Mouse (Mus musculus): Measurements from ENCODE around the gene Ccdc85c. TPM values are rescaled to one million over a fixed set of nuclear protein-coding genes. Genes with fewer than 3 reads are reported as not detected.

Gene Ccdc85c
- total and polyA plus RNA-seq, 3 experiments: 14.0 to 32.4 (median 15.2) TPM

- no peak for TF ChIP-seq E2F4 (IDR thresholded peaks at IDR 0.05; ENCODE audit: insufficient replicate concordance, low read depth, low read length)
- no peak for TF ChIP-seq POLR2A (IDR thresholded peaks at IDR 0.05; ENCODE audit: low read depth, low read length)
- no peak for TF ChIP-seq ZMIZ1 (IDR thresholded peaks at IDR 0.05; ENCODE audit: low read depth, low read length)
- no peak for TF ChIP-seq TBP (conservative IDR thresholded peaks at IDR 0.05; ENCODE audit: low read depth, low read length)
- no peak for TF ChIP-seq CHD1 (IDR thresholded peaks at IDR 0.05; ENCODE audit: low read depth, low read length)
- TF ChIP-seq NELFE (IDR thresholded peaks at IDR 0.05; ENCODE audit: low read depth, low read length): no peak
- dilution Hi-C loops (cut with MboI; ENCODE audit: extremely low pct_ligation_motif_present, extremely low pct_unique_long_range_greater_than_20kb, low sequenced_read_pairs) (no loop called here), in situ Hi-C loops (cut with MboI; ENCODE audit: low pct_ligation_motif_present, low pct_unique_long_range_greater_than_20kb, low sequenced_read_pairs) (no loop called here)
- peaks cover 33% of the 10 kb centered on the region for H3K27me3 ChIP-seq (replicated peaks)
- no peak overlapping the region for H3K9ac ChIP-seq (ENCODE audit: insufficient read depth, low read depth)
- H3K4me1 ChIP-seq (ENCODE audit: control insufficient read depth in 1 of 2, insufficient read depth in 2 of 2): peaks cover 0 to 23% of the 10 kb centered on the region in 2 experiments; a peak in 2 of 4 replicates
- no peaks in the 10 kb centered on the region for H3K79me2 ChIP-seq (replicated peaks; ENCODE audit: control insufficient read depth, extremely low read depth, insufficient read depth, poor library complexity, severe bottlenecking)
- no peaks in the 10 kb centered on the region for H3K36me3 ChIP-seq (replicated peaks in 1 of 2; ENCODE audit: control insufficient read depth in 1 of 2, insufficient read depth in 1 of 2, low read length in 1 of 2)
- H3K4me3 ChIP-seq (replicated peaks in 1 of 3; ENCODE audit: low read depth in 2 of 3, low read length in 2 of 3, poor library complexity in 1 of 3): no peak overlapping the region
- no peak overlapping the region for H3K27ac ChIP-seq (ENCODE audit: insufficient read depth, low read depth)
- H3K9me3 ChIP-seq (replicated peaks; ENCODE audit: low read length): peaks cover 7% of the 10 kb centered on the region
- no peak overlapping the region for H3K4me2 ChIP-seq (ENCODE audit: insufficient read depth, low read depth, poor library complexity, severe bottlenecking)
- no peak for DNase-seq (ENCODE audit: extremely low read depth)
Observed at GRCm38 (mm10) chr12:108311741-108312290, 36.6 kb upstream of the Ccdc85c start.

- Histone ChIP-seq H3K36me3 (replicated peaks in 1 of 2; ENCODE audit: control insufficient read depth in 1 of 2, insufficient read depth in 1 of 2, low read length in 1 of 2) (no peaks in the 10 kb centered on the region), H3K27me3 (replicated peaks) (peaks cover 35% of the 10 kb centered on the region)
- in situ Hi-C loops (cut with MboI; ENCODE audit: low pct_ligation_motif_present, low pct_unique_long_range_greater_than_20kb, low sequenced_read_pairs): no loop called here
Observed at GRCm38 (mm10) chr12:108310456-108311027, 35.3 kb upstream of the Ccdc85c start.

More at GRCm38 (mm10) chr12:108310456-108311027, 35.3 kb upstream of the Ccdc85c start:
- no peaks in the 10 kb centered on the region for H3K79me2 ChIP-seq (replicated peaks; ENCODE audit: control insufficient read depth, extremely low read depth, insufficient read depth, poor library complexity, severe bottlenecking)
- H3K4me1 ChIP-seq (ENCODE audit: control insufficient read depth in 1 of 2, insufficient read depth in 2 of 2): peaks cover 0 to 23% of the 10 kb centered on the region in 2 experiments; a peak in 2 of 4 replicates
- peaks cover 7% of the 10 kb centered on the region for H3K9me3 ChIP-seq (replicated peaks; ENCODE audit: low read length)
- DNase-seq (ENCODE audit: extremely low read depth): peak; percentile 49
- no peak overlapping the region for H3K4me2 ChIP-seq (ENCODE audit: insufficient read depth, low read depth, poor library complexity, severe bottlenecking)
- H3K4me3 ChIP-seq (replicated peaks in 1 of 3; ENCODE audit: low read depth in 2 of 3, low read length in 2 of 3, poor library complexity in 1 of 3): no peak overlapping the region
- H3K27ac ChIP-seq (ENCODE audit: insufficient read depth, low read depth): no peak overlapping the region
- TF ChIP-seq ZMIZ1 (IDR thresholded peaks at IDR 0.05; ENCODE audit: low read depth, low read length) (no peak), MAX (IDR thresholded peaks at IDR 0.05; ENCODE audit: low read length) (no peak), MEF2A (IDR thresholded peaks at IDR 0.05; ENCODE audit: borderline replicate concordance, low read depth, low read length) (no peak), PAX5 (IDR thresholded peaks at IDR 0.05; ENCODE audit: low read length) (no peak), EP300 (IDR thresholded peaks at IDR 0.05; ENCODE audit: low read length) (no peak), USF1 (IDR thresholded peaks at IDR 0.05; ENCODE audit: low read depth, low read length) (no peak), RAD21 (IDR thresholded peaks at IDR 0.05; ENCODE audit: low read depth, low read length) (no peak), POLR2AphosphoS2 (IDR thresholded peaks at IDR 0.05; ENCODE audit: low read depth, low read length) (no peak), ETS1 (conservative IDR thresholded peaks at IDR 0.05; ENCODE audit: low read depth, low read length) (no peak), HCFC1 (IDR thresholded peaks at IDR 0.05; ENCODE audit: low read depth, low read length) (no peak), UBTF (IDR thresholded peaks at IDR 0.05; ENCODE audit: low read depth, low read length) (no peak), ZC3H11A (IDR thresholded peaks at IDR 0.05; ENCODE audit: low read depth, low read length) (no peak), JUND (conservative IDR thresholded peaks at IDR 0.05; ENCODE audit: low read depth, low read length) (no peak), MXI1 (IDR thresholded peaks at IDR 0.05; ENCODE audit: low read depth, low read length) (no peak), NRF1 (IDR thresholded peaks at IDR 0.05; ENCODE audit: low read depth, low read length) (no peak), MAFK (IDR thresholded peaks at IDR 0.05; ENCODE audit: insufficient replicate concordance, low read length) (no peak), MYC (IDR thresholded peaks at IDR 0.05; ENCODE audit: low read depth, low read length) (no peak), ZKSCAN1 (IDR thresholded peaks at IDR 0.05; ENCODE audit: borderline replicate concordance, low read depth, low read length) (no peak), IRF4 (IDR thresholded peaks at IDR 0.05; ENCODE audit: low read depth, low read length) (no peak)
- H3K9ac ChIP-seq (ENCODE audit: insufficient read depth, low read depth): no peak overlapping the region
- dilution Hi-C loops (cut with MboI; ENCODE audit: extremely low pct_ligation_motif_present, extremely low pct_unique_long_range_greater_than_20kb, low sequenced_read_pairs): no loop called here

Measured in CH12.LX (cell line).